Mouse (Mus musculus): ENCODE measurements at regions not wholly inside any gene's neighbourhood (a gene's known extent, or its start where the extent isn't known, plus 50 kb on each side); places are given as distances from the start of the nearest gene placed in this dataset.

DNA sequence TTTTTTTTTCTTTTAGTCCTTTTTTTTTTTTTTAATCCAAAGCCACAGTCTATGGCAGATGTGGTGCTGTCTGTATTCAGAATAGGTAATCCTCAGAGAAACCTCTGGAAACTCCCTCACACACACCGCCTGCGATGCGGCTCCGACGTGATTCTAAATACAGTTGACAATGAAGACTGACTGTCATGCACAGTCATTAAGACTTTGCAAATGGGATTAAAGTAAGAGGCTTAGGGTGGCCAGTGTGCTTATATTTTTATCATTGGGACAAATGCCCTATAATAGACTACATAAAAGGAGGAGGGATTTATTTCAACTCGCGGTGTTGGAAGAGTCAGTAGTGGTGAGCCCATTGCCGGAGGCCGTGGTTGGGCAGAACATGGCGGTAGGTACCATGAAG lies 158.1 kb downstream of the Rab11fip4 start:
- Histone ChIP-seq H3K4me2 (no peak overlapping the region), H3K4me1 (0 out of 2 replicates have a peak, but pooled peaks cover 8% of the 10 kb centered on the region), H3K27me3 (no peaks in the 10 kb centered on the region), H3K9me3 (no peaks in the 10 kb centered on the region), H3K9ac (no peak overlapping the region), H3K27ac (no peak overlapping the region), H3K36me3 (no peaks in the 10 kb centered on the region), H3K4me3 (no peak overlapping the region)
- no peak for ATAC-seq (ENCODE audit: insufficient number of reproducible peaks, insufficient read depth, low FRiP score, low TSS enrichment, low read depth)
- WGBS: 96% methylated on average over 10 of the region's 10 CpGs

DNA sequence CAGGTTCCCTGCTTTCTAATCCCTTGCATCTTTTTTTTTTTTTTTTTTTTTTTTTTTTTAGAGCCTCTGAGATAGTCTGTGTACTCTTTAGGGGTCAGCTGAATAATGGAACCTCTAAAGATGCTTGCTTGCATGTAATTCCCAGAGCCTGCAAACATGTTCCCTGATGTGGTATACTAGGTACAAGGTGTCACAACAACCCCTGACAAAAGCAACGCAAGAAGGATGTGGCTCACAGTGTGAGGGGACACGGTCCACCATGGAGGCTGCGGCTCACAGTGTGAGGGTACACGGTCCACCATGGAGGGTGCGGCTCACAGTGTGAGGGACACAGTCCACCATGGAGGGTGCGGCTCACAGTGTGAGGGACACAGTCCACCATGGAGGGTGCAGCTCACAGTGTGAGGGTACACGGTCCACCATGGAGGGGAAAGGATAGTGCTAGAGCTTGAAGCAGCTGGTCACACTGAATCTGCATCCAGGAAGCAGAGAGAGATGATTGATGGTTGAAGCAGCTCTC lies 157.7 kb downstream of the Rab11fip4 start:
- no peak for ATAC-seq (ENCODE audit: insufficient number of reproducible peaks, insufficient read depth, low FRiP score, low TSS enrichment, low read depth)
- no peak overlapping the region for H3K27ac ChIP-seq
- 0 out of 2 replicates have a peak, but pooled peaks cover 8% of the 10 kb centered on the region for H3K4me1 ChIP-seq
- H3K36me3 ChIP-seq: no peaks in the 10 kb centered on the region
- H3K9ac ChIP-seq: no peak overlapping the region
- no peaks in the 10 kb centered on the region for H3K27me3 ChIP-seq
- H3K9me3 ChIP-seq: no peaks in the 10 kb centered on the region
- no peak overlapping the region for H3K4me3 ChIP-seq
- 97% methylated on average over 7 of the region's 7 CpGs for WGBS
- no peak overlapping the region for H3K4me2 ChIP-seq

DNA sequence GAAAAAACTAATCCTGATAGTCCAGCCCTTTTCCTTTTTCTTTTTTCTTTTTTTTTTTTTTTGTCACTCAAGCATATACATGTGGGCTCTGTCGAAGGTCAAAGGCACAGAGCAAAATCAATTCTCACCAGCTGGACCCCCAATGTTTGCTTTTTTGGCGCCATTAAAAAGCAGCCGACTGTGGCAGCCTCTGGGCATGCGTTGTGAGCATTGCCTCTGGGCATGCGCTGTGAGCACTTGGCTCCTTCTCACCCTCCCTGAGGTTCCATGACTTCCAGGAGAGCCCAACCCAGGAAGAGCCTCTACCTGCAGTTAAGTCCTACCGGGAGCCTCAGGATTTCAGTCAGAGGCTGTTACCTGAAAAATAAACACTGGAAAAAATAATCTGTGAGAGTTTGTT lies 156.8 kb downstream of the Rab11fip4 start:
- Histone ChIP-seq H3K9me3 (no peaks in the 10 kb centered on the region), H3K27me3 (no peaks in the 10 kb centered on the region), H3K4me2 (no peak overlapping the region), H3K36me3 (no peaks in the 10 kb centered on the region), H3K9ac (no peak overlapping the region), H3K27ac (no peak overlapping the region), H3K4me3 (no peak overlapping the region), H3K4me1 (0 out of 2 replicates have a peak, but pooled peaks cover 8% of the 10 kb centered on the region)
- no peak for ATAC-seq (ENCODE audit: insufficient number of reproducible peaks, insufficient read depth, low FRiP score, low TSS enrichment, low read depth)
- 74% methylated on average over 6 of the region's 6 CpGs for WGBS

All from embryonic facial prominence, embryonic 13.5 days (tissue).